Mouse (Mus musculus): ENCODE results near the gene Nacad. TPM values are rescaled to one million over a fixed set of nuclear protein-coding genes. Genes with fewer than 3 reads are reported as not detected.
"Not testable (repeated sequence)": the region's sequence is repeated elsewhere in the genome, so short reads cannot be mapped to it uniquely, and the experiment has no call there.

Gene Nacad
- polyA plus RNA-seq (2016; fragmentation: Nextera tagmentation; extraction: Ambion mirVana), result 9.8 and 10.5 TPM in 2 replicates

- H3K27me3 ChIP-seq (replicated peaks; ENCODE audit: low read depth, poor library complexity, severe bottlenecking), result peaks cover 57% of the 10 kb centered on the region
- H3K36me3 ChIP-seq (replicated peaks), result peaks cover 6% of the 10 kb centered on the region
- H3K4me3 ChIP-seq, result peak within 1 kb of the TSS; percentile 59
- DNase-seq (ENCODE audit: low spot score), result peak; percentile 64
- no peaks in the 10 kb centered on the region for H3K9me3 ChIP-seq
- 5% methylated on average over 41 of the region's 41 CpGs for WGBS
- peak within 1 kb of the TSS; percentile 69 for H3K27ac ChIP-seq (replicated peaks)
- peaks cover 50% of the 10 kb centered on the region for H3K4me1 ChIP-seq
Observed at GRCm38 (mm10) chr11:6605491-6606399, at the start of gene Nacad. Nacad (minus strand) TSS chr11:6606053.

- no peaks in the 10 kb centered on the region for H3K9me3 ChIP-seq
Observed at GRCm38 (mm10) chr11:6654903-6655302, 49.0 kb upstream of the Nacad start.

GRCm38 (mm10) chr11:6652978-6653377 lies 47.1 kb upstream of the Nacad start:
- 78% methylated on average over 3 of the region's 3 CpGs for WGBS
- H3K4me1 ChIP-seq, result not testable (repeated sequence)

More at GRCm38 (mm10) chr11:6654903-6655302, 49.0 kb upstream of the Nacad start:
- Histone ChIP-seq H3K27me3 (replicated peaks; ENCODE audit: low read depth, poor library complexity, severe bottlenecking) (peaks cover 18% of the 10 kb centered on the region), H3K27ac (replicated peaks) (no peak overlapping the region), H3K4me3 (no peak overlapping the region), H3K36me3 (replicated peaks) (no peaks in the 10 kb centered on the region), H3K4me1 (peaks cover 23% of the 10 kb centered on the region)
- DNase-seq (ENCODE audit: low spot score), result peak; percentile 83
- WGBS, result 5% methylated on average over 2 of the region's 2 CpGs

GRCm38 (mm10) chr11:6650519-6650918 lies 44.7 kb upstream of the Nacad start:
- no peak overlapping the region for H3K4me3 ChIP-seq
- no peak for DNase-seq (ENCODE audit: low spot score)
- no peak overlapping the region for H3K27ac ChIP-seq (replicated peaks)
- no peaks in the 10 kb centered on the region for H3K9me3 ChIP-seq
- no peaks in the 10 kb centered on the region for H3K4me1 ChIP-seq
- 66% methylated on average over 7 of the region's 7 CpGs for WGBS
- no peaks in the 10 kb centered on the region for H3K36me3 ChIP-seq (replicated peaks)
- no peaks in the 10 kb centered on the region for H3K27me3 ChIP-seq (replicated peaks; ENCODE audit: low read depth, poor library complexity, severe bottlenecking)

More at GRCm38 (mm10) chr11:6652978-6653377, 47.1 kb upstream of the Nacad start:
- DNase-seq (ENCODE audit: low spot score); H3K27me3 ChIP-seq (replicated peaks; ENCODE audit: low read depth, poor library complexity, severe bottlenecking); H3K27ac ChIP-seq (replicated peaks); H3K4me3 ChIP-seq; H3K9me3 ChIP-seq; H3K36me3 ChIP-seq (replicated peaks): not testable (repeated sequence)

GRCm38 (mm10) chr11:6647831-6648724 lies 42.2 kb upstream of the Nacad start:
- no peaks in the 10 kb centered on the region for H3K9me3 ChIP-seq
- H3K36me3 ChIP-seq (replicated peaks), result no peaks in the 10 kb centered on the region
- no peak for DNase-seq (ENCODE audit: low spot score)
- H3K27me3 ChIP-seq (replicated peaks; ENCODE audit: low read depth, poor library complexity, severe bottlenecking), result no peaks in the 10 kb centered on the region
- H3K4me3 ChIP-seq, result no peak overlapping the region
- H3K4me1 ChIP-seq, result no peaks in the 10 kb centered on the region
- H3K27ac ChIP-seq (replicated peaks), result no peak overlapping the region
- 60% methylated on average over 9 of the region's 9 CpGs for WGBS

GRCm38 (mm10) chr11:6644566-6644965 lies 38.7 kb upstream of the Nacad start:
- Histone ChIP-seq H3K27me3 (replicated peaks; ENCODE audit: low read depth, poor library complexity, severe bottlenecking) (no peaks in the 10 kb centered on the region), H3K4me1 (no peaks in the 10 kb centered on the region), H3K9me3 (no peaks in the 10 kb centered on the region), H3K36me3 (replicated peaks) (no peaks in the 10 kb centered on the region), H3K4me3 (no peak overlapping the region), H3K27ac (replicated peaks) (no peak overlapping the region)
- no peak for DNase-seq (ENCODE audit: low spot score)
- WGBS, result 84% methylated on average over 6 of the region's 6 CpGs

- Histone ChIP-seq H3K27ac (replicated peaks) (no peak overlapping the region), H3K36me3 (replicated peaks) (no peaks in the 10 kb centered on the region)
- WGBS, result 80% methylated on average over 6 of the region's 6 CpGs
Observed at GRCm38 (mm10) chr11:6639072-6639471, 33.2 kb upstream of the Nacad start.

GRCm38 (mm10) chr11:6638537-6638936 lies 32.7 kb upstream of the Nacad start, which contains the start of gene Wap:
Wap (minus strand) TSS chr11:6638637.
- no peak for DNase-seq (ENCODE audit: low spot score)
- no peaks in the 10 kb centered on the region for H3K27me3 ChIP-seq (replicated peaks; ENCODE audit: low read depth, poor library complexity, severe bottlenecking)
- H3K9me3 ChIP-seq, result no peaks in the 10 kb centered on the region
- WGBS, result 93% methylated on average over 4 of the region's 4 CpGs
- H3K4me3 ChIP-seq, result no peak within 1 kb of the TSS
- no peak within 1 kb of the TSS for H3K27ac ChIP-seq (replicated peaks)
- no peaks in the 10 kb centered on the region for H3K4me1 ChIP-seq
- H3K36me3 ChIP-seq (replicated peaks), result no peaks in the 10 kb centered on the region

More at GRCm38 (mm10) chr11:6639072-6639471, 33.2 kb upstream of the Nacad start:
- H3K4me1 ChIP-seq, result no peaks in the 10 kb centered on the region
- H3K4me3 ChIP-seq, result no peak overlapping the region
- no peak for DNase-seq (ENCODE audit: low spot score)
- H3K9me3 ChIP-seq, result no peaks in the 10 kb centered on the region
- H3K27me3 ChIP-seq (replicated peaks; ENCODE audit: low read depth, poor library complexity, severe bottlenecking), result no peaks in the 10 kb centered on the region

- 73% methylated on average over 8 of the region's 8 CpGs for WGBS
Observed at GRCm38 (mm10) chr11:6636150-6636549, 30.3 kb upstream of the Nacad start.

GRCm38 (mm10) chr11:6629655-6630054 lies 23.8 kb upstream of the Nacad start:
- peaks cover 11% of the 10 kb centered on the region for H3K4me1 ChIP-seq
- no peak overlapping the region for H3K4me3 ChIP-seq
- H3K9me3 ChIP-seq, result no peaks in the 10 kb centered on the region
- H3K27ac ChIP-seq (replicated peaks), result no peak overlapping the region
- H3K36me3 ChIP-seq (replicated peaks), result peaks cover 1% of the 10 kb centered on the region; the same call in 1 of the 2 replicates
- no peaks in the 10 kb centered on the region for H3K27me3 ChIP-seq (replicated peaks; ENCODE audit: low read depth, poor library complexity, severe bottlenecking)
- DNase-seq (ENCODE audit: low spot score), result no peak

More at GRCm38 (mm10) chr11:6636150-6636549, 30.3 kb upstream of the Nacad start:
- no peak overlapping the region for H3K4me3 ChIP-seq
- no peaks in the 10 kb centered on the region for H3K9me3 ChIP-seq
- DNase-seq (ENCODE audit: low spot score), result no peak
- H3K27ac ChIP-seq (replicated peaks), result no peak overlapping the region
- H3K27me3 ChIP-seq (replicated peaks; ENCODE audit: low read depth, poor library complexity, severe bottlenecking), result no peaks in the 10 kb centered on the region
- H3K4me1 ChIP-seq, result no peaks in the 10 kb centered on the region
- H3K36me3 ChIP-seq (replicated peaks), result no peaks in the 10 kb centered on the region

GRCm38 (mm10) chr11:6628568-6628967 lies 22.7 kb upstream of the Nacad start:
- peaks cover 12% of the 10 kb centered on the region for H3K36me3 ChIP-seq (replicated peaks)
- no peaks in the 10 kb centered on the region for H3K27me3 ChIP-seq (replicated peaks; ENCODE audit: low read depth, poor library complexity, severe bottlenecking)
- no peak overlapping the region for H3K27ac ChIP-seq (replicated peaks)
- 27% methylated on average over 4 of the region's 4 CpGs for WGBS
- H3K9me3 ChIP-seq, result no peaks in the 10 kb centered on the region
- no peak overlapping the region for H3K4me3 ChIP-seq
- DNase-seq (ENCODE audit: low spot score), result peak; percentile 71
- peaks cover 22% of the 10 kb centered on the region for H3K4me1 ChIP-seq

- peaks cover 20% of the 10 kb centered on the region for H3K36me3 ChIP-seq (replicated peaks)
- no peaks in the 10 kb centered on the region for H3K9me3 ChIP-seq
- no peak for DNase-seq (ENCODE audit: low spot score)
- no peak overlapping the region for H3K27ac ChIP-seq (replicated peaks)
- no peak overlapping the region for H3K4me3 ChIP-seq
- 92% methylated on average over 4 of the region's 4 CpGs for WGBS
- no peaks in the 10 kb centered on the region for H3K27me3 ChIP-seq (replicated peaks; ENCODE audit: low read depth, poor library complexity, severe bottlenecking)
- H3K4me1 ChIP-seq, result peaks cover 23% of the 10 kb centered on the region
Observed at GRCm38 (mm10) chr11:6627731-6628130, 21.9 kb upstream of the Nacad start.
